Mouse (Mus musculus): ENCODE measurements around the gene Foxq1. TPM values are rescaled to one million over a fixed set of nuclear protein-coding genes. Genes with fewer than 3 reads are reported as not detected.

Foxq1 gene
- total and polyA plus RNA-seq, 3 experiments, result 0.07 to 0.16 (median 0.13) TPM

GRCm38 (mm10) chr13:31531186-31531585 is 24.7 kb upstream of the Foxq1 start:
- TF ChIP-seq EP300 (IDR thresholded peaks at IDR 0.05; ENCODE audit: insufficient read depth, low read depth, low read length), result no peak
- TF ChIP-seq POLR2A (IDR thresholded peaks at IDR 0.05; ENCODE audit: insufficient read depth, low read depth, low read length), result no peak
- no peak for TF ChIP-seq CTCF (IDR thresholded peaks at IDR 0.05)
- 53% methylated on average over 5 of the region's 5 CpGs for WGBS
- Histone ChIP-seq H3K79me2 (replicated peaks; ENCODE audit: control insufficient read depth, insufficient read depth, low read length) (no peaks in the 10 kb centered on the region), H3K36me3 (ENCODE audit: control insufficient read depth, insufficient read depth, low read length) (no peaks in the 10 kb centered on the region), H3K4me1 (ENCODE audit: control insufficient read depth, insufficient read depth, low read length) (no peaks in the 10 kb centered on the region), H3K27me3 (ENCODE audit: control insufficient read depth, insufficient read depth, low read length) (no peaks in the 10 kb centered on the region), H3K4me3 (no peak overlapping the region), H3K9ac (ENCODE audit: low read depth, low read length) (no peak overlapping the region), H3K27ac (no peak overlapping the region)
- no peak for DNase-seq
- intact Hi-C loops (cut with DNase I), result no loop called here

- no peak overlapping the region for H3K27ac ChIP-seq
- no peak overlapping the region for H3K9ac ChIP-seq (ENCODE audit: low read depth, low read length)
- TF ChIP-seq POLR2A (IDR thresholded peaks at IDR 0.05; ENCODE audit: insufficient read depth, low read depth, low read length), result no peak
- no peak for TF ChIP-seq CTCF (IDR thresholded peaks at IDR 0.05)
- no peak for TF ChIP-seq EP300 (IDR thresholded peaks at IDR 0.05; ENCODE audit: insufficient read depth, low read depth, low read length)
- H3K4me3 ChIP-seq, result no peak overlapping the region
- DNase-seq, result no peak
- H3K79me2 ChIP-seq (replicated peaks; ENCODE audit: control insufficient read depth, insufficient read depth, low read length), result no peaks in the 10 kb centered on the region
- no peaks in the 10 kb centered on the region for H3K4me1 ChIP-seq (ENCODE audit: control insufficient read depth, insufficient read depth, low read length)
- H3K36me3 ChIP-seq (ENCODE audit: control insufficient read depth, insufficient read depth, low read length), result no peaks in the 10 kb centered on the region
- intact Hi-C loops (cut with DNase I), result no loop called here
- WGBS, result 40% methylated on average over 8 of the region's 8 CpGs
- H3K27me3 ChIP-seq (ENCODE audit: control insufficient read depth, insufficient read depth, low read length), result no peaks in the 10 kb centered on the region
Observed at GRCm38 (mm10) chr13:31531651-31532061, 24.3 kb upstream of the Foxq1 start.

GRCm38 (mm10) chr13:31534726-31535125 is 21.2 kb upstream of the Foxq1 start:
- H3K36me3 ChIP-seq (ENCODE audit: control insufficient read depth, insufficient read depth, low read length), result no peaks in the 10 kb centered on the region
- WGBS, result 83% methylated on average over 4 of the region's 4 CpGs
- no peak overlapping the region for H3K9ac ChIP-seq (ENCODE audit: low read depth, low read length)
- TF ChIP-seq EP300 (IDR thresholded peaks at IDR 0.05; ENCODE audit: insufficient read depth, low read depth, low read length) (no peak), CTCF (IDR thresholded peaks at IDR 0.05) (no peak), POLR2A (IDR thresholded peaks at IDR 0.05; ENCODE audit: insufficient read depth, low read depth, low read length) (no peak)
- DNase-seq, result no peak
- H3K4me1 ChIP-seq (ENCODE audit: control insufficient read depth, insufficient read depth, low read length), result no peaks in the 10 kb centered on the region
- H3K79me2 ChIP-seq (replicated peaks; ENCODE audit: control insufficient read depth, insufficient read depth, low read length), result no peaks in the 10 kb centered on the region
- H3K27ac ChIP-seq, result no peak overlapping the region
- no peaks in the 10 kb centered on the region for H3K27me3 ChIP-seq (ENCODE audit: control insufficient read depth, insufficient read depth, low read length)
- no peak overlapping the region for H3K4me3 ChIP-seq
- intact Hi-C loops (cut with DNase I), result no loop called here

- no peaks in the 10 kb centered on the region for H3K4me1 ChIP-seq (ENCODE audit: control insufficient read depth, insufficient read depth, low read length)
- H3K27me3 ChIP-seq (ENCODE audit: control insufficient read depth, insufficient read depth, low read length), result no peaks in the 10 kb centered on the region
- intact Hi-C loops (cut with DNase I), result no loop called here
- no peak for DNase-seq
- WGBS, result 84% methylated on average over 5 of the region's 5 CpGs
- H3K36me3 ChIP-seq (ENCODE audit: control insufficient read depth, insufficient read depth, low read length), result no peaks in the 10 kb centered on the region
- H3K79me2 ChIP-seq (replicated peaks; ENCODE audit: control insufficient read depth, insufficient read depth, low read length), result no peaks in the 10 kb centered on the region
- no peak for TF ChIP-seq POLR2A (IDR thresholded peaks at IDR 0.05; ENCODE audit: insufficient read depth, low read depth, low read length)
- no peak for TF ChIP-seq CTCF (IDR thresholded peaks at IDR 0.05)
- no peak for TF ChIP-seq EP300 (IDR thresholded peaks at IDR 0.05; ENCODE audit: insufficient read depth, low read depth, low read length)
- no peak overlapping the region for H3K9ac ChIP-seq (ENCODE audit: low read depth, low read length)
- no peak overlapping the region for H3K4me3 ChIP-seq
- no peak overlapping the region for H3K27ac ChIP-seq
Observed at GRCm38 (mm10) chr13:31543021-31543420, 12.9 kb upstream of the Foxq1 start.

GRCm38 (mm10) chr13:31546784-31547183 is 9.2 kb upstream of the Foxq1 start:
- Histone ChIP-seq H3K79me2 (replicated peaks; ENCODE audit: control insufficient read depth, insufficient read depth, low read length) (no peaks in the 10 kb centered on the region), H3K27ac (no peak overlapping the region), H3K36me3 (ENCODE audit: control insufficient read depth, insufficient read depth, low read length) (no peaks in the 10 kb centered on the region), H3K4me3 (no peak overlapping the region), H3K27me3 (ENCODE audit: control insufficient read depth, insufficient read depth, low read length) (no peaks in the 10 kb centered on the region), H3K9ac (ENCODE audit: low read depth, low read length) (no peak overlapping the region), H3K4me1 (ENCODE audit: control insufficient read depth, insufficient read depth, low read length) (no peaks in the 10 kb centered on the region)
- intact Hi-C loops (cut with DNase I), result no loop called here
- TF ChIP-seq CTCF (IDR thresholded peaks at IDR 0.05) (no peak), EP300 (IDR thresholded peaks at IDR 0.05; ENCODE audit: insufficient read depth, low read depth, low read length) (no peak), POLR2A (IDR thresholded peaks at IDR 0.05; ENCODE audit: insufficient read depth, low read depth, low read length) (no peak)
- DNase-seq, result no peak
- WGBS, result 73% methylated on average over 2 of the region's 2 CpGs

- H3K9ac ChIP-seq (ENCODE audit: low read depth, low read length), result no peak overlapping the region
- H3K27ac ChIP-seq, result no peak overlapping the region
- no peaks in the 10 kb centered on the region for H3K4me1 ChIP-seq (ENCODE audit: control insufficient read depth, insufficient read depth, low read length)
- intact Hi-C loops (cut with DNase I), result no loop called here
- WGBS, result 81% methylated on average over 3 of the region's 3 CpGs
- no peak overlapping the region for H3K4me3 ChIP-seq
- DNase-seq, result no peak
- no peaks in the 10 kb centered on the region for H3K79me2 ChIP-seq (replicated peaks; ENCODE audit: control insufficient read depth, insufficient read depth, low read length)
- H3K36me3 ChIP-seq (ENCODE audit: control insufficient read depth, insufficient read depth, low read length), result no peaks in the 10 kb centered on the region
- TF ChIP-seq EP300 (IDR thresholded peaks at IDR 0.05; ENCODE audit: insufficient read depth, low read depth, low read length) (no peak), POLR2A (IDR thresholded peaks at IDR 0.05; ENCODE audit: insufficient read depth, low read depth, low read length) (no peak)
- H3K27me3 ChIP-seq (ENCODE audit: control insufficient read depth, insufficient read depth, low read length), result no peaks in the 10 kb centered on the region
Observed at GRCm38 (mm10) chr13:31547204-31547603, 8.7 kb upstream of the Foxq1 start.
